Mouse (Mus musculus): ENCODE measurements around the gene Plgrkt.
"Not testable (repeated sequence)": the region's sequence is repeated elsewhere in the genome, so short reads cannot be mapped to it uniquely, and the experiment has no call there.

Gene Plgrkt

DNA sequence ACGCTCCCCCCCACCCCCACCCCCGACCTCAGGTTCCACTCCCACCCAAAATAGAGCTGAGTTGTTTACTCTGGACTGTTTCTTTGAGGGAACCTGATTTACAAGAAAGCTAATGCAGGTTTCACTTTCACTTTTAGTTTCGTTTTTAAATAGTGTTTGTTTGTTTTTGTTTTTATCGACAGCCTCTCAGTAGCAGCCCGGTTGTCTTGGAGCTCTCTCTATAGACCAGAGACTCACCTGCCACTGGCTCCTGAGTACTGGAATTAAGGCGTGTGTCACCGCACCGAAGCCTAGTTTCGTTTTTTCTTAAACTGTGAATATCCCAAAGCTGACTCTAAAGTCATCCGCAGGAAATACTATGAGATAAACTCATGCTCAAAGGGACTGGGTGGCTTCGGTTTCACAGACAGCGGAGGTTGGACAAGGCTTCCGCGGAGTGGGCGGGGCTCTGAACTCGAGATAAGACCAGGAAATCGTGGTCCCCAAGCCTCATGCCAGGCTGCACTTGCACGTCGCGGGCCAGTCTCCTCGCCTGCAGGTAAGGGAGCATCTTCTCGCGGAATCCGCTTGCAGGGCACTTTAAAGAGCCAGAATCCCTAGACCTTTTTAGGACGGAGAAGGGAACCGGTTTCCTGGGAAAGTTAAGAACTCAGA lies at the start of gene Plgrkt, which contains the start of gene Cd274:
TSS of gene Plgrkt (minus strand) at position 422 of the 654 bp plus-strand sequence.
TSS of gene Cd274 (plus strand) at position 487 of the 654 bp plus-strand sequence.
- in situ Hi-C loops (cut with MboI) = loop anchor here (5.0 kb wide), 1 partner anchor 125 kb away; no protein-coding TSS in a partner anchor

DNA sequence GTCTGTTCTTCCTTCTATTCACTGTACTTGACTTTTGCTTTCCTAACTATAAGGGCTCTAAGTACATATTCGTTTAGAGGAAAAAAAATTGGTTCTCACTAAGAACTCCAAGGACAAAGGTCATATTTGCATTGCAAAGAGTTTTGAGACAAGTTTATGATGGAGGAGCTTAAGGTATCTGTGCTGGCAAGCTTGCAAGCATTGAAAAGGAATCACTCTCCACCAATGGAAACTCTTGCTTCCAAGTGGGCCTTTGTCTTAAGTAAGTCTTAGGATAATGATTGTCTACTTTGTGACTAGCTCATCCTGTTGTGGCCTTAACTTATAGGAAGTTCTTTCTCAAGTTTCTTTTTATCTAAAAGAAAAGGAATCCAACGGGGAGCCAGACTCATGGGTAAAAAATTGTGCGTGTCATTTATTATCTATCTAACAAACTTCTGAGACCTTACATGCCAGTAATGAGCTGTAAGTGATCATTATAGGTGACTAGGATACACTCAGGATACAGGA lies 49.3 kb upstream of the Plgrkt start:
- in situ Hi-C loops (cut with MboI) = no loop called here

DNA sequence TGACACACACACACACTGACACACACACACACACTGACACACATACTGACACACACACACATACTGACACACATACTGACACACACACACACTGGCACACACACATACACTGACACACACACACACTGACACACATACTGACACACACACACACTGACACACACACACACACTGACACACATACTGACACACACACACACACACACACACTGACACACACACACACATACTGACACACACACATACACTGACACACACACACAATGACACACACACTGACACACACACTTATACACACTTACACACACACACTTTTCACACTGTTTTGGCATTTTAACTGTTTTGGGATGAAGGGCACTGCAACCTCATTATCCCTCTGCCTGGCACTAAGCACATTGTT lies 47.7 kb upstream of the Plgrkt start:
- in situ Hi-C loops (cut with MboI) = not testable (repeated sequence)

DNA sequence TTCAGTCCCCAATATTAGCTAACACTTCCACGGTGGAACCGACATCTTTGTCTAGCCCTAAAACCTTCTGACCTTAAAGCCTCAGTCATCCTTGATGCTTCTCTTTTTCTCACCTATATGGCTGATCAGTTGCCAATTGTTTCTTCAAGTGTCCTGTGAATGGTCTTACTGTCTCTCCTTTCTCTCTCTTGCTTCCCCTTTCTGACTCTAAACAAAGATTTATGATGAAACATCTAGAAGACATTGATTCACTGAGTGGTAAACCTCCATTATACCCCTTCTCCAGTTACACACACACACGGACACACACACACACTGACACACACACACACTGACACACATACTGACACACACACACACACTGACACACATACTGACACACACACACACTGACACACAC lies 47.3 kb upstream of the Plgrkt start:
- in situ Hi-C loops (cut with MboI) = no loop called here

DNA sequence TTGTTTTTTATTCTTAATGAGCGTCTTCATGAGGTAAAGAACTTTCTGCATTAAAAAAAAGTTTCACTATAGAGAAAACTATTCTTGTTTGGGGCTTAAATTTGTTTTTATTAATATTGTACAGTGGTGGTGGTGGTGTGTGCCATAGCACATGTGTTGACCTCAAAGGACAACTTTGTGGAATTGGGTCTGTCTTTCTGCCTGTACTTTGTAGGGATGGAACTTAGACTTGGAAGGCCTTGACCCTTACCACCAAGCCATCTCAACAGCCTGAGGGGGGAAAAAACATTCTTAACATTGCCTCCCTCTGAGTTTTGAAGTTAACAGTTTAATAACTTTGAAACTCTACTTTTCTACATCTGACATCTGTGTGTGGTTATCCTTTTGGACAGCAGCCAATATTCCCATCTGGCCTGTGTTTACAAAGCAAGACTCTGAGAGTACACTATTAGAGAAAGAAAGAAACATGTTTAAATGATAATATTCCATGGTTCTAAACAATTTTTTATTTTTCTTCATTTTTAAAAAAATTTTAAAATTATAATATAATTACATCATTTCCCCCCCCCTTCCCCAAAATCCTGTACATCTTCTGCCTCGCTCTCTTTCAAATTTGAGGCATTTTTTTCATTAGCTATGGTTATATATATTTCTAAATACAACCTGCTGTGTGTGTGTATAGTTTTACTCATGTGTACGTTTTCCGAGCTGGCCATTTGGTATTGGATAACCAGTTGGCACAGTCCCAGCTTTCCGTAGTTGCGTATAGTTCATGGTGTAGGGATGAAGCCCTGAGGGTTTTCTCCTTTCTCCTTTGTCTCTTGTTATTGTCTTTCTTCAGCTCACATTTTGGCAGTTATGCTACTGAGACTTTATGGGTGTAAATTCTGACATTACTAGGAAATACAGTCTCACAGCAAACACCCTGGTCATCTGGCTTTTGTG lies 45.6 kb upstream of the Plgrkt start:
- in situ Hi-C loops (cut with MboI) = no loop called here

DNA sequence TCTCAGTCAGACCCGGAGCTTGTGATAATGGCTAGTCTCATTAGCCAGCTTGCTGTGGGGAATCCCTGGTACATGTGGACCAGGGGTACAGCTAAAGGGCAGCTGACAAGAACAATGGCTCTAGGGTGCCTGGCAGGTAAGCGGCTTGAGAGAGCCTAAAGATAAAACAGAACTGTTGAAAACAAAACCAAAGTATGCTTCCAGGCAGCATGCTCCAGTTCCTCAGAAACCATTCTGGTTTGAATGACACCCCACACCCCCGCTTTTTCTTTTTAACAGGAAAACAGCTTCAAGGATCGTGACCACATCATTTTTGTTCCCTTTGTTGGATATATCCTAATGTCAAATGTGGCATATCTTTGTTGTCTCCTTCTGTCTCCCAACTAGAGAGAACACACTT lies 43.4 kb upstream of the Plgrkt start, which contains the start of gene Pdcd1lg2:
TSS of gene Pdcd1lg2 (plus strand) at position 301 of the 400 bp plus-strand sequence.
- in situ Hi-C loops (cut with MboI) = no loop called here

DNA sequence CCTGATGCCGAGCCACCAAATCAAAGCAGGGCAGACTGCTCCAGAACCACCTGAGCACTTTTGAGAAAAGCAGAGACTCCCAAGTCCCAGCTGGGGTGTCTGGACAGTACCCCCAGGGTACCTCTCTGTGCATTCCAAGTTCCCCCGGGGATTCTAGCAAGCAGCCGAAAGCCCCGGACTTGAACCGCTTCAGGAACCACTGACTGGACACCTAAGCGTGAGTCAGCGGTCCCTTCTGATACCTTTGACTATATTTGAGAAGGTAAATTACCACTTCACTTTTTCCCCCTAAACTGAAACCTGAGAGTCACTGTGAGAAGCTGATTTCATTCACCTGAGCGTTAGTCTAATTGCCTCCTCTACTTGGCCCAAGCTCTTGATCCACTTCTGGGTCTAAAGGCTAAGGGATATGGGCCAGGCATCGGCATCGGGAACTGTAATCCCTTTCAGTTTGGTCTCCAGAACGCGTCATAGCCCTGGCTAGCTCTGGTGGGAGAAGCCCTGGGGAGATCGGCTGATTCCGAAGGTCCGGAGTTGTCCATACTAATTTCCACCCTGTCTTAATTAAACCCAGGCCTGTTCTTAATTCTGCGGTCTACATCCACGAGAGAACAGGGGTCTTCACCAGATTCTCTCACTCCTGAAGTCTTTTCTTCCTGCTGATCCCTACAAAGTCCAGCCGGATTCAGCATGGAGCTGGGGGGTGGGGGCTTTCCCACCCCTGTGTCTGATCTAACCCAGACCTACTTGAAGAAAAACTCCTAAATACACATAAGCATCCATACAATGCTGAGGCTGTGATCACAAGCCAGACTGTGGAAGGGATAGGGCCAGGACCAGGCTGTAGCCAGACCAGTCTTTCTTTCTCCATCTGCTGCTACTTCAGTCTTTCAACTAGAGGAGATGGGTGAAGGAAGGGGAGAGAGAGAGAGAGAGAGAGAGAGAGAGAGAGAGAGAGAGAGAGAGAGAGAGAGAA lies 39.1 kb upstream of the Plgrkt start:
- in situ Hi-C loops (cut with MboI) = no loop called here

DNA sequence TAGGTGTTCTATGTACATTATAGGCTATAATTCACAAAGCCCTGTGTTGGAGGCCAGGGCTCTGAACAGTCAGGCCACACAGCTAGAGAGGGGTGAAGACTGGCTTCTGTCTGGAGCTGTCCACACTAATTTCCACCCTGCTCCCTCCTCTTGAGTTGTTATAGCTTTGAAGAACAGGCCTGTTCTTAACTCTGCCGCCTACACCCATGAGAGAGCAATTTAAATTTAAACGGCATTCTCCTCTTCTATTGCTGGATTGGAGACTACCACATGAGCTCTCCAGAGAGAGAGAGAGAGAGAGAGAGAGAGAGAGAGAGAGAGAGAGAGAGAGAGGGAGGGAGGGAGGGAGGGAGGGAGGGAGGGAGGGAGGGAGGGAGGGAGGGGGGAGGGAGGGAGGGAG lies 38.2 kb upstream of the Plgrkt start:
- in situ Hi-C loops (cut with MboI) = no loop called here

DNA sequence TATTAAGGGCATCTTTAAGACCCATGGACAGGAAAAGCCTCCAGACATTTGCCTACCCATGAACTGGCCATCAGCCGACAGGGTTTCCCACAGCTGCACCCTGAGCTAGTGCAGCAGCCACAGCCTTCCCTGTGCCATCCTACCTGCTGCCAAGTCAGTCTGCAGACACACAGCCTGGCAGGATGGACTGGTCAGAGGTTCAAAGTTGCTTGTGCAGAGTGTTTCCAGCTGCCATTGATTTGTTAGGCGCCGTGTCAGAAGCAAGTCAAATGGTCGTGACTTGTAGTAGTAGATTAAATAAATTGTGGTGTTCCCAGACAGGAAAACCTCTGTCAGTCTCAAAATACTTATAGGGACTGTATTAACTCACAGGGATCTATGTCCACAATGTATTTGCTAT lies 36.1 kb upstream of the Plgrkt start:
- in situ Hi-C loops (cut with MboI) = no loop called here

DNA sequence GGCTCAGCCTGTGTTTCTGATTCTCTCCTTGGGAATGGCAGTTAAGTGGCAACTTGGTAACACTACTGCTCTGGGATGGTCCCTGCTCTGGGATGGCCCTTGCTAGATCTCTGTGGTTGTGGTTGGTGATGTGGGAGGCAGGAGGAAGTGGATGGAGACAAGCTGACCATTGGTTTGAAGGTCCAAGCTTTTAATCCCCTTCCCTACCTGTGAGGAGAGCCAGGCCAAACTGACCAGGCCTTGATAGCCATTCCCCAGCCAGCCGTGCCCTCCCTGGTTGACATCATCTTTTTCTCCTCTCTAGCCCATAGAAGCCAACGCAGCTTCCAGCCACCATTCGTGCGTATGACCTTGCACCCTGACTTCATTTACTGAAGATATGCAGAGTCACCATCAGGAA lies 35.4 kb upstream of the Plgrkt start:
- in situ Hi-C loops (cut with MboI) = no loop called here

DNA sequence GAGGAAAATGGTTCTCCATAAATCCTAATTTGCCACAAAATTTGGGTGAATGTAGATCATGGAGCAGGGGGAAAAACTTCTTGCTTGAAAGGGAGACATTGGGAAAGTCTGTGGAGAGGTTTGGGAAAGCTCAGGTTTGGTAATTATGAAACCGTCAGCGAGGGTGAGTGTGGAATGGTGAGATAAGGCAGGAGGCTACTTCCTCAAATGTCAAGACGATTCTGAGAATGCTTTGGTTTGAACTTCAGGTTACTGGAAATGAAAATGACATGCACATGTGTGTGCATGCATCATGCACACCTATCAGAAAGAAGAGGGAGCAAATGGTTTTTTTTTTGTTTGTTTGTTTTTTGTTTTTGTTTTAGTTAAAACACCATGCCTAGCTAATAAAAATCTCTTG lies 33.3 kb upstream of the Plgrkt start:
- in situ Hi-C loops (cut with MboI) = no loop called here

DNA sequence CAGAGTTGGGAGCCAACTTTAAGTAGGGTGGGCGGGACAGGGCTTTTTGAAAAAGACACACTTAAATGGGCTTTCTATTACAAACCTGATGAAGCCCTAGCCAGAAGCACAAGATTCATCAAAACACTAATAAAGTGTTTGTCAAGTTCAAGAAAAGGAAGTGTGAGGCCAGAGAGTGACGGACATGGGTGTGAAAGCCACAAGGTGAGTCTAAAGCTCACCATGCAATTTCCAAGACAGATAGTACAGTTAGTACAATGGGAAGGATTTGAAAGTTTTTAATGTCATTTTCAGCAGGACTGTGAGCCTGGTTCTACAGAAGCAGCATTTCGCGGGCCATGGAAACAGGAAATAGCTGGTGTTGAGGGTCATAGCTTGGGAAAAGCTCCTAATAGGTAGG lies 32.6 kb upstream of the Plgrkt start:
- in situ Hi-C loops (cut with MboI) = no loop called here

DNA sequence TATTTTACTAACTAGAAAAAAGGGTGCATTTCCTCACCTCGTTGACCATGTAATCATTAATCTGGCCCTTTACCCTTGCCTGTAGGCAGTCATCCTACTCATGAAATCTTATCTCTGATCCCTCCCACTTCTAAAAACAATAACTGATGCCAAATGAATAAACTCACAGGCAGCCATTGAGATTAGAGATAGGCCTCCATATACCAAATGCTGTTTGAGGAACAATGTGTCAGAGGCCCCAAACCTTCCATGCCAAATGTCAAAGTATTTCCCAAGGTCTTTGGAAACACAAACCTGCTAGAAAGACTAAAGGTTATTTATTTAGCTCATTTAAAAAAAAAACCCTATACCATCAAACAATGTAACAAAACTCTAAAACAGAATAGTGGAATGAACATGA lies 29.2 kb upstream of the Plgrkt start:
- in situ Hi-C loops (cut with MboI) = no loop called here

DNA sequence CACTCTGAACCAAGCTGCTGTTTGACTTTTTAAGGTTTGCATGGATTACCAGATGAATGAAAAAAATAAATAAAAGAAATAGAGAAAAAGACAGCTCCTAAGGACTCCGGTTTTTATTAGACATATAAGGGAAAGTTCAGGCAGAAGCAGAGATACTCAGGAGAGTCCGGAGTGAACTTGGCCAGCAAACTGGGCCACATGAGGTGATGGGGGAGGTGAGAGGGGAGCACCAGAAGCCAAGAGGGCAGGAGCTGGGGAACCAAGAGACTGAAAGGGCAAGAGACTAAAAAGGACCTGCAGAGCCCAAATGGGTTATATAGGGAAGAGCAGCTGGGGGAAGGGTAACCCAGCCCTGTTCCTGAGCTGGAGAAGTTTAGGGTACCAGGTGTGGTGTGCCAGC lies 27.5 kb upstream of the Plgrkt start:
- in situ Hi-C loops (cut with MboI) = no loop called here

DNA sequence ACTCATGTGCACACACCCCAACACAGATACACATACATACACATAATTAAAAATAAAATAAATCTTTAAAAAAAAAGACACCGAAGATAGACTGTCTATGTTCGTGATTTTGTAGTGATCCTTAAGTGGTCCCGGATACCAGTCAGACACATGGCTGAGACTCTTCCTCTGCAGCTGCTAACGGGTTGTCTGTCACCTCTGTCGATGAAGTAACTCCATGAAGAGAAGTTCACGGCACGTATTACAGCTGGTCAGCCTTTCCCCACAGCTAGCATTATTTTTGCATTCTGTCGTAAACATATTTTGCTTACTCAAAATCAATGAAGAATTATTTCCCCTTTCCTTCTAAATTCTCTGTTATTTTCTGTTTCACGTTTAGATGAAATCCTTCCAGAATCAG lies 26.1 kb upstream of the Plgrkt start:
- in situ Hi-C loops (cut with MboI) = no loop called here

DNA sequence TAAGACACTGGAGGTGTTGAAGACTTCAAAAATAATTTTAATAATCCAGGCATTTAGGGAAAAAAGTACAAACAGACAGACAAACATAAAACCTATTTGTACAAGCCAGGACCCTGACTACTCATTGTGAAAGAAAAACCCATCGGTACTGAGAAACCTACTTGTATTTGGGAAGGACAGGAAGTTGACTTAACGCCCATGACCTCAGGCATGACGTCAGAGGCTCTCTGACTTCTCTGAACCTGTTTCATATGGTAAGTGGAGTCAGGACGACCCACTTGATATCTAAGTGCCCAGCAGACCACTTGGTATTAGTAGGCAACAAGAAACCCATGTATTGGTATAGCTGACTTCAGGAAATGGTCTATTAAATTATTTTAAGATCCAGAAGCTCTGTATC lies 24.1 kb upstream of the Plgrkt start:
- in situ Hi-C loops (cut with MboI) = no loop called here

DNA sequence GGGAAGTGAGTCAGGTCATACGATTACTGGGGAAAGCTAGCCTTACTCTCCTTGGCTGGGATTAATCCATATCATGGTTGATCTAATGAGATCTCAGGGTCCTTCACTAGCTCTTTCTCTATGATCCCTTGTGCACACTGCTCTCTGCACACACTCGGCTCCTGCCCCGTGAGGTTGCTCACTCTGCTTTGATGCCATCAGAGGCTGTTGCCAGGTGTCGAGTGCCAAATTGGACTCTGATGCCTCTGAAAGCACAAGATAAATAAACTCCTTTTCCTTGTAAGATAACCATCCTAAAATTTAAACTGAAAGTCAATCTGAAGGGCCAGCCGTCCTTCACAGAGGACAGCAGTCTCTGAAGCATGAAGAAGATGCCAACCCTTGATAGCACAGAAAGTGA lies 23.3 kb upstream of the Plgrkt start:
- in situ Hi-C loops (cut with MboI) = no loop called here

DNA sequence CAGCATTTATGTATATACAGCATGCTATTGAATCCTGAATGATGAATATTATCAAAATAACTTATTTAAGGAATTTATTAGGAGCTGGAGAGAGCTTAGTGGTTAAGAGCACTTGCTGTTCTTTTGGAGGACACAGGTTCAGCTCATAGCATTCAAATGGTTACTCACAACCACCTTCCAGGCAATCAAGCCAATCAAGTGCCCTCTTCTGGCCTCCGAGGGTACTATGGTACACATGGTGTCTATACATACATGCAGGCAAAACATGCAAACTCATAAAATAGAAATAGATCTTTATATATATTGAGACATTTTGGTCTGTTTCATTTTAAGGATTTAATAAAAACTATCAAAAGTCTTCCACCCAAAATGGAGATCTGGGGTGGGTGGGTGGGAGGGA lies 21.6 kb upstream of the Plgrkt start:
- in situ Hi-C loops (cut with MboI) = no loop called here

DNA sequence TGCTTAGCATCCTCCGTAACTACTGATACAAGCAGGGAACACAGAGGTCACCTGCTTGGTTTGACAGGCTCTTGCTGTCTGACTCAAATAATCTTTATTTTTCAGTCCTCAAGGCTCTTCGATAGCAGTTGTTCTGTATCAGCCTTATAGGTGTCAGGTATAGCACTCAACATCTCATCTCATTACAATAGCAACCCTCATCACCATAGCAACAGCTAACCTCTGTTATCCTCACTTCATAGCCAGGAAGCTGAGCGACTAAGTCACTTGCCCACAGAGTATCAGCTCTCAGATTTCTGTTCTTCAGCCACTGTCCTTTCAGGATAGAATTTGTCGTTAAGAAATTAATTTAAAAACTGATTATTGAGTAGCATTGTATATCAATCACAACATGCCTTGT lies 18.6 kb upstream of the Plgrkt start:
- in situ Hi-C loops (cut with MboI) = no loop called here

DNA sequence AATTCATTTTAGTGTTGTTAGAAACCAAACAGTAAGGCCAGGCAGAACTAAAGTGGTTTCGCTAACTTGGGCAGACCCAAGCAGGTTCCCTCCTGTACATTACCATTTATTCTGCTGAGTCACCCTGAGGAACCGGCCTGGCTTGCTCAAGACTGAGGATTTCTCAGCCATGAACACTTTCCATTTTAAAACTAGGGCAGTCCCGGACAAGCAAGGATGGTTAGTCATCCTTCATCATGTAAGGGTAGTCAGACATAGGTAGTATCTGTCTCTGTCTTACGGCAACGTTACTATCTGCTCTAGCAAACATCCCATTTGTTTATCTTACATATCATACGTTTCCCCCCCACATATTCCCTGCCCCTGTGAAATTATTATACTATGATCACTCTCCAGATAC lies 17.8 kb upstream of the Plgrkt start:
- in situ Hi-C loops (cut with MboI) = no loop called here

DNA sequence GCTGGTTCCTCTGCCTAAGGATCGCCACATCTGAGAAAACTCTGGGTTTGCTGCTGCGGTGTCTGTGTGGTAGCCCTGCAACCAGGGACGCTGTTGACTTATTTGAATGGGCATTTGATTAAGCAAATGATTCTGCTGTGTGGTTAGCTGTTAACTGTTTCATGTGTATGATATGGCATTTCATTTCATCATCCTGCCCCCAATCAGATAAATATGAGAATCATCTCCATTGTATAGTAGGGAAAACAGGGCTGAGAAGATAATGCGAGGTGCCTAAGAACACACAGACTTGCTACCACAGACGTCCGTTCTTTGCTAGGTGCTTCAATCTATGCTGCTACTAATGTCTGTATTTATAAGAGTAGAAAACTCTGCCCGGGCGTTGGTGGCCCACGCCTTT lies 17.2 kb upstream of the Plgrkt start:
- in situ Hi-C loops (cut with MboI) = no loop called here

DNA sequence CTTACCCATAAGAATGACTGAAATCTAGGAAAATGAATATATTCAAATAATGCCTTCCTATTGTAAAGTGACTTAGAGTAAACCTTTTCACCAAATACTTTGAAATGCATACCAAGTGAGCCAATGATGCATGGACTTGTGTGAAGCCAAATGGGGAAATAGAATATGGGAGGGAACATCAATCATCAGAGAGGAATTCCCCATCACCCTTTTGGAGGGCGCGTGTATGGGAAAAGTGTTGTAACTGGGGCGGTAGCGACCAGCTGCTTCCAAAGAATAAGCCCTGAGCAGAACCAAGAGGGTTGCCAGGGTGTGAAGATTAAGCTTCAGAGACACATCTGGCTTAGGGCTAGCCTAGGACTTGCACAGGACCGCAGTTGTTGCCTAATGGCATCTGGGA lies 16.2 kb upstream of the Plgrkt start:
- in situ Hi-C loops (cut with MboI) = no loop called here
